Mouse (Mus musculus): ENCODE results near the gene Etv6.

Gene Etv6

GRCm38 (mm10) chr6:134144231-134145130 is 109.0 kb downstream of the Etv6 start:
- peak; percentile 41 for DNase-seq

- DNase-seq: no peak
Observed at GRCm38 (mm10) chr6:134147596-134148442, 112.3 kb downstream of the Etv6 start.

- DNase-seq: no peak
Observed at GRCm38 (mm10) chr6:134148443-134148942, 113.0 kb downstream of the Etv6 start.

- no peak for DNase-seq
Observed at GRCm38 (mm10) chr6:134149606-134150005, 114.1 kb downstream of the Etv6 start.

- DNase-seq: no peak
Observed at GRCm38 (mm10) chr6:134151022-134151680, 115.7 kb downstream of the Etv6 start.

GRCm38 (mm10) chr6:134151853-134152505 is 116.5 kb downstream of the Etv6 start:
- DNase-seq: peak; percentile 86

GRCm38 (mm10) chr6:134152539-134152938 is 117.0 kb downstream of the Etv6 start:
- DNase-seq: no peak

GRCm38 (mm10) chr6:134154746-134155145 is 119.2 kb downstream of the Etv6 start:
- no peak for DNase-seq

GRCm38 (mm10) chr6:134155900-134156623 is 120.6 kb downstream of the Etv6 start:
- DNase-seq: no peak

- DNase-seq: no peak
Observed at GRCm38 (mm10) chr6:134157533-134158115, 122.1 kb downstream of the Etv6 start.

- DNase-seq: no peak
Observed at GRCm38 (mm10) chr6:134158201-134158600, 122.7 kb downstream of the Etv6 start.

- no peak for DNase-seq
Observed at GRCm38 (mm10) chr6:134159672-134160071, 124.2 kb downstream of the Etv6 start.

GRCm38 (mm10) chr6:134161040-134161439 is 125.5 kb downstream of the Etv6 start:
- DNase-seq: no peak

- no peak for DNase-seq
Observed at GRCm38 (mm10) chr6:134163346-134163745, 127.8 kb downstream of the Etv6 start.

- DNase-seq: no peak
Observed at GRCm38 (mm10) chr6:134164356-134164755, 128.9 kb downstream of the Etv6 start.

GRCm38 (mm10) chr6:134165012-134165411 is 129.5 kb downstream of the Etv6 start:
- no peak for DNase-seq

- DNase-seq: no peak
Observed at GRCm38 (mm10) chr6:134167963-134168362, 132.5 kb downstream of the Etv6 start.

GRCm38 (mm10) chr6:134168799-134169198 is 133.3 kb downstream of the Etv6 start:
- no peak for DNase-seq

GRCm38 (mm10) chr6:134171235-134171634 is 135.7 kb downstream of the Etv6 start:
- no peak for DNase-seq

- DNase-seq: no peak
Observed at GRCm38 (mm10) chr6:134171906-134172728, 136.6 kb downstream of the Etv6 start.

Measured in lung, postnatal 10 days (tissue).